Mouse (Mus musculus): ENCODE measurements around the gene Hjurp.

GRCm38 (mm10) chr1:88232664-88233380 is 44.6 kb downstream of the Hjurp start:
- TF ChIP-seq CTCF (IDR thresholded peaks at IDR 0.05; ENCODE audit: low read depth, low read length) (no peak), POLR2A (IDR thresholded peaks at IDR 0.05; ENCODE audit: insufficient read depth, low read length) (no peak), EP300 (IDR thresholded peaks at IDR 0.05; ENCODE audit: insufficient read depth, low read depth, low read length) (no peak)

Measured in ES-Bruce4 (cell line).